Mouse (Mus musculus): ENCODE measurements around the gene 4930503B20Rik. TPM values are rescaled to one million over a fixed set of nuclear protein-coding genes. Genes with fewer than 3 reads are reported as not detected.

The 4930503B20Rik gene
- polyA plus RNA-seq, 1 experiment = 0.10 TPM

DNA sequence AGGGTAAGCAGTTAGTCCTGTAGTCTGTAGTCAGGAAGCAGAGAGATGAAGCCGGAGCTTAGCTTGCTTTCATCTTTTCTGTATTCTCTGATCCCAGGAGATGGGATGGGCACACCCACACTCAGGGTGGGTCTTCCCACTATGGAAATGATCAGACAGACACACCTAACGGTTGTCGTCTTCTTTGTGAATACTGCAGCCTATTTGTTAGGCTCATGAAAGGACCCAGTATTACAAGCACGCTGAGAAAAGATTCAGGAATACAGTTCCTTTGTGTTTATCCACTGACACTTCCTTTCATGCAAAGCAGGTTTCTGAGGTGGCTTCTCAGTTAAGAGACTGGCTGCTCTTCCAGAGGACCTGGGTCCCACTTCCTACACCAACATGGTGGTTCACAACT, 39.9 kb downstream of the 4930503B20Rik start:
- Histone ChIP-seq H3K4me1 (ENCODE audit: control insufficient read depth, insufficient read depth, low read length) (peaks cover 10% of the 10 kb centered on the region), H3K27ac (ENCODE audit: insufficient read depth, low read length) (no peak overlapping the region), H3K4me3 (ENCODE audit: insufficient read depth, low read length) (no peak overlapping the region)
- no peak for TF ChIP-seq POLR2A (IDR thresholded peaks at IDR 0.05; ENCODE audit: extremely low read depth, insufficient read depth, low read length)
- TF ChIP-seq CTCF (IDR thresholded peaks at IDR 0.05; ENCODE audit: extremely low read depth, insufficient read depth, low read length) = no peak

DNA sequence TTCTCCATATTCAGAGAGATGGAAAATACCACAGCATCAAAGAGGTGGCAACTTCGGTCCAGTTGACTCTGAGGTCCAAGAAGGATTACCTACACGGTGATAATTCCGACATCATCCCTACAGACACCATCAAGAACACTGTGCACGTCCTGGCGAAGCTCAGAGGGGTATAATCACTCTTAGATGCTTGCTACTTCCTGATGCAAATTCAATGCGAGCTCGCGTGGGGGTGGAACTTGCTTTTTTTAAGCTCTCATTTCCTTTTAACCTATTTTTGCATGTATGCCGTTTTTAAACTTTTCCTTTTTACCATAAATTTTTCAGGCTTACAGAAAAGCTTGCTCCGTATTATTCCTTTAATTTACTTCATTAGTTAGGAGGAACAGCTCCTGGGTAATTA, 40.8 kb downstream of the 4930503B20Rik start:
- TF ChIP-seq CTCF (IDR thresholded peaks at IDR 0.05; ENCODE audit: extremely low read depth, insufficient read depth, low read length) = no peak
- no peak for TF ChIP-seq POLR2A (IDR thresholded peaks at IDR 0.05; ENCODE audit: extremely low read depth, insufficient read depth, low read length)
- Histone ChIP-seq H3K4me3 (ENCODE audit: insufficient read depth, low read length) (no peak overlapping the region), H3K4me1 (ENCODE audit: control insufficient read depth, insufficient read depth, low read length) (peaks cover 10% of the 10 kb centered on the region), H3K27ac (ENCODE audit: insufficient read depth, low read length) (no peak overlapping the region)

DNA sequence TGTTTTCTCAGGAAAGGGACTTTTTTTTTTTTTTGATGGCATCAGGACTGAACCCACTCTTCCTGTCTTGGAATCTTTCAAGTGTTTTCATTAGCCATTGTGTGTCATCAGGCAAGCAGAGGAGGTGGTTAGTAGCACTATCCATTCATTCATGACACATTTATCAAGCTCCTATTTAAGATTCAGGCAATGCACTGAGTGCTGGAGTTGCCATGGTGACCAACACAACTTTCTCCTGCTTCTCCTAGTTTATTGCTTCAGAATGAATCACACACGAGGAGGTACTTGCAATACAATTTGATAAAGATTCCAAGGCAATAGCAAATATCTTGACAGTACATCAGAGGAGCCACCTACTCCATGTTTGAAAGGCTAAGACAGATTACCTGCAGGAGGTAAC, 43.7 kb downstream of the 4930503B20Rik start:
- Histone ChIP-seq H3K4me3 (ENCODE audit: insufficient read depth, low read length) (no peak overlapping the region), H3K4me1 (ENCODE audit: control insufficient read depth, insufficient read depth, low read length) (peaks cover 10% of the 10 kb centered on the region), H3K27ac (ENCODE audit: insufficient read depth, low read length) (no peak overlapping the region)
- TF ChIP-seq CTCF (IDR thresholded peaks at IDR 0.05; ENCODE audit: extremely low read depth, insufficient read depth, low read length) (no peak), POLR2A (IDR thresholded peaks at IDR 0.05; ENCODE audit: extremely low read depth, insufficient read depth, low read length) (no peak)

DNA sequence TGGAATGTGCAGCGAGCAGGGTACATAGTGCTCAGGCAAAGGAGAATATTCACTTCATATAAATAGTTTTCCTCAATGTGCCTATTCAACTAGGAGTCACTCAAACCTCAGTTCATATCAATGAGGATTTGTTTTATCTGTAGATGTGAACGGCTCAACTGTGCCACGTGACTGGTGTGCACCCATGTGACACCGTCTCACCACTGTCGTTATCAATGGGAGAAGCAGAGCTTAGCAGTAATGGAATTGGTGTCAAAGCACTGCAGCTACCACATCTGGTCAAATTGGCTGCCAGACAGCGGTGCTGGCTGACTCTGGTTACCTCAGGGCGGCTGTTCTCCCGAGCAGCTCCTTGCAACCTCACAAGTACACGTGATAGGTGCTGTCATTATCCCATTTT, 46.5 kb downstream of the 4930503B20Rik start:
- no peak overlapping the region for H3K27ac ChIP-seq (ENCODE audit: insufficient read depth, low read length)
- no peak overlapping the region for H3K4me3 ChIP-seq (ENCODE audit: insufficient read depth, low read length)
- peaks cover 7% of the 10 kb centered on the region for H3K4me1 ChIP-seq (ENCODE audit: control insufficient read depth, insufficient read depth, low read length)
- TF ChIP-seq POLR2A (IDR thresholded peaks at IDR 0.05; ENCODE audit: extremely low read depth, insufficient read depth, low read length) (no peak), CTCF (IDR thresholded peaks at IDR 0.05; ENCODE audit: extremely low read depth, insufficient read depth, low read length) (no peak)

DNA sequence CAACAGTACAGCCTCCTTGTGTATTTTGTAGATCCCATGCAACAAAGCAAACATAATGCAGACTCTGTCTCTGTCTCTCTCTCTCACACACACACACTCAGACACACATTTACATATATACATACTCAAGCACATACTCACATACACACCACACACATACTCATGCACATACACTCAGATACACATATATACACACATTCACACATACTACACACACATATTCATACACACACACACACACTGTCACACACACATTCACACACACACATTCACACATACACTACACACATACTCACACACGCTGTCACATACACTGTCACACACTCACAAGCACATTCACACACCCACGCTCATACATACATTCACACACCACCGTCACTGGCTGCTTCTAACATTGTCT, 48.6 kb downstream of the 4930503B20Rik start:
- Histone ChIP-seq H3K4me1 (ENCODE audit: control insufficient read depth, insufficient read depth, low read length) (peaks cover 8% of the 10 kb centered on the region), H3K27ac (ENCODE audit: insufficient read depth, low read length) (no peak overlapping the region), H3K4me3 (ENCODE audit: insufficient read depth, low read length) (no peak overlapping the region)
- no peak for TF ChIP-seq POLR2A (IDR thresholded peaks at IDR 0.05; ENCODE audit: extremely low read depth, insufficient read depth, low read length)
- TF ChIP-seq CTCF (IDR thresholded peaks at IDR 0.05; ENCODE audit: extremely low read depth, insufficient read depth, low read length) = no peak

DNA sequence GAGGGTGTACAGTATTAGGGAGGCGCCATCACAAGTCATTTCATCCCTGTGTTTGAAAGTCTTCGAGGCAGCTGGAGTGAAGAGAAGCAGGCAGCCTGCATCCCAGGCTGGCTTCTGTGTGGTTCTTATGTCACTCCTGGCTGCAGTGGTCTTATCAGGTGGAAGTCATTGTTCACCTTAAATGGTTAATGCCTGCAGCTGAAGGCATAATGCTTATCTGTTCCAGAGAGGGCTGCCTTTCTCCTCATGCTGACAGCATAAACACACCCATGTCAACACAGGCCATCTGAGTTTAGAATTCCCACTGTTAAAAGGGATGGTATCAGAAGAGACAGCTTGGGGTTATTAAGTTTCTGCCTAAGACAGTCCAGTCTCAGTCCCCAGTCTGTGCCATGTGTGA, 49.9 kb downstream of the 4930503B20Rik start:
- no peak overlapping the region for H3K4me3 ChIP-seq (ENCODE audit: insufficient read depth, low read length)
- no peak overlapping the region for H3K27ac ChIP-seq (ENCODE audit: insufficient read depth, low read length)
- H3K4me1 ChIP-seq (ENCODE audit: control insufficient read depth, insufficient read depth, low read length) = peaks cover 5% of the 10 kb centered on the region
- TF ChIP-seq CTCF (IDR thresholded peaks at IDR 0.05; ENCODE audit: extremely low read depth, insufficient read depth, low read length) = no peak
- TF ChIP-seq POLR2A (IDR thresholded peaks at IDR 0.05; ENCODE audit: extremely low read depth, insufficient read depth, low read length) = no peak

DNA sequence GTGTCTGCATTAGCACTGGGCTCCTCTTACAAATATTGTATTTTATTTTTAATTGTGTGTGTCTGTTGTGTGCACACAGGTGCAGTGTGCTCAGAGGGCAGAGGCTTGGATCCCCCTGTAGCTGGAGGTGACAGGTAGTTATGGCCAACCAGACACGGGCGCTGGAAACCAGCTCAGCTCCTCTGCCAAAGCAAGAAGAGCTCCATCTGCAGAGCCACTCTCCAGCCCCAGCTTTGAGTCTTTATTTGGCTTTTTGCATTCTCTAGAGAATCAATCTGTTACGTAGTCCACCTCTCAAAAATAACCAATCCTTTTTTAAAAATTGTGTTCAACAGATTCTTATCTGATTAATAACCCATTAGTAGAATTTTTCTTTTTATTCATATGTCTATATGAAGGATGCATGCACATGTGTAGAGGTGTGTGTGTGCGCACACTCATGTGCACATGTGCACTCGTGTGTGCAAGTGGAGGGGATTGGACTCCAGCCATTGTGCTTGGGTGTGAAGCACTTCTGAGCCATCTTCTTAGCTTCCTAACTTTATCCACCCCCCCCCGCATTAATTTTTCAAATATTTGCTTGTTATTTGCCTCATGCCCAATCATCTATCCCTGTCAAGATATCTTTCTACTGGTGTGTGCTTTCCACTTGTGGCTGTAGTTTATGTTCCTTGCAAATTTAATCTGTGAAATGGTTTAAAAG, 51.8 kb downstream of the 4930503B20Rik start:
- peaks cover 5% of the 10 kb centered on the region for H3K4me1 ChIP-seq (ENCODE audit: control insufficient read depth, insufficient read depth, low read length)
- no peak overlapping the region for H3K4me3 ChIP-seq (ENCODE audit: insufficient read depth, low read length)
- H3K27ac ChIP-seq (ENCODE audit: insufficient read depth, low read length) = peak overlapping the region; percentile 87
- TF ChIP-seq POLR2A (IDR thresholded peaks at IDR 0.05; ENCODE audit: extremely low read depth, insufficient read depth, low read length) (no peak), CTCF (IDR thresholded peaks at IDR 0.05; ENCODE audit: extremely low read depth, insufficient read depth, low read length) (no peak)

DNA sequence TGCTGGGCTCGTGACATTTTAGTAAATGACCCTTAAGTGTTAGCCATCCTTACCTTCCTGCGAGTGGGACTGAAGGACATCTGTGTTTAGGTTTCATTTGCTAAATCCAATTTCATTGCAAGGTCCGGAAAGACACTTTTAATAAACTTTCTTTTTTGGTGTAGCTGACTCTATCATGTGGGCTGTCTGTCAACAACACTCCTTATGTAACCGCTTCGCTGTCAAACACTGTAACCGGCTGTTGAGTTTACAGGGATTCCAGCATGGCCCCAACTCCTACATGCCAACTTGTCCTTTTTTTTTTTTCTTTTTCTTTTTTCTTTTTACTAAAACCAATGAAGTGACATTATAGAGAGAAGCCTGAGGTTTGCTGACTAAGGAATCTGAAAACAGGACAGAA, 52.7 kb downstream of the 4930503B20Rik start:
- H3K4me3 ChIP-seq (ENCODE audit: insufficient read depth, low read length) = no peak overlapping the region
- peaks cover 5% of the 10 kb centered on the region for H3K4me1 ChIP-seq (ENCODE audit: control insufficient read depth, insufficient read depth, low read length)
- no peak for TF ChIP-seq CTCF (IDR thresholded peaks at IDR 0.05; ENCODE audit: extremely low read depth, insufficient read depth, low read length)
- H3K27ac ChIP-seq (ENCODE audit: insufficient read depth, low read length) = peak overlapping the region; percentile 87; the same call in 1 of the 2 replicates

DNA sequence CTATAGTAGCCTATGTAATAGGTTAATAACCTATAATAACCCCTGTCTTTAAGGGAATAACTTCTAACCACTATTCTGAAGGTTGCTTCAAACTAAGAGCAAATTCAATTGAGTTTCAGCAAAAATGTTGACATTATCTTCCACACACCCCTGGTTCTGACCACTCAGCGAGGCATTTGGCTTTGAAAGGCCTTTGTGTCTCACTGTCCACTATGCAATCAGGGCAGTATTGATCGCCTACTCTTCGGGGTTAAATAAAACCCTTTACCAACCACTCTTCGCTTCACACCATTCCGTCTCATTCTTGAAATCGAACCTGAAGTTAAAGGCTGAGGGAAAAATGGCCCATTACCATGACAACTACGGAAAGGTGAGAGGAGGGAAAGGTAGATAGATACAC, 54.3 kb downstream of the 4930503B20Rik start:
- Histone ChIP-seq H3K4me1 (ENCODE audit: control insufficient read depth, insufficient read depth, low read length) (peaks cover 5% of the 10 kb centered on the region), H3K4me3 (ENCODE audit: insufficient read depth, low read length) (no peak overlapping the region), H3K27ac (ENCODE audit: insufficient read depth, low read length) (no peak overlapping the region)
- no peak for TF ChIP-seq CTCF (IDR thresholded peaks at IDR 0.05; ENCODE audit: extremely low read depth, insufficient read depth, low read length)
- no peak for TF ChIP-seq POLR2A (IDR thresholded peaks at IDR 0.05; ENCODE audit: extremely low read depth, insufficient read depth, low read length)

DNA sequence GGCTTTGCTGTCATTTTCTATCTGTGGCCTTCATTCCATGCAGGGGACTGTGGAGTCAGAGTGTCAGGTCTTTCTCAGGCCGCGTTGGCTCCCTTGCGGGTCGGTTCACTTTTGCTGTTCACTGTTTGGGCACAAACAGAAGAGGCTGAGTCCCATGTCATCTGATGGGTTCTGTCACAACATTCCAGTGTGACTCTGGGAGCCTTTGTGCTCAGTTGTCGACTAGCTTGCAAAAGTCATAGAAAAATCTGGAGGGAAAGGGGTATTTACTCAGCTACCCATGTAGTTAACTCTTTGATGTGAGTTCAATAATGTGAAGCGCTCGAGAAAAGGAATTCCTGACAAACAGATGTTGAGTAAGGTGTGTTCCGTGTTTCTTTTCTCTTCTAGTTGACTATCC, 54.7 kb downstream of the 4930503B20Rik start:
- H3K4me1 ChIP-seq (ENCODE audit: control insufficient read depth, insufficient read depth, low read length) = peaks cover 5% of the 10 kb centered on the region
- H3K4me3 ChIP-seq (ENCODE audit: insufficient read depth, low read length) = no peak overlapping the region
- TF ChIP-seq POLR2A (IDR thresholded peaks at IDR 0.05; ENCODE audit: extremely low read depth, insufficient read depth, low read length) = no peak
- TF ChIP-seq CTCF (IDR thresholded peaks at IDR 0.05; ENCODE audit: extremely low read depth, insufficient read depth, low read length) = no peak
- no peak overlapping the region for H3K27ac ChIP-seq (ENCODE audit: insufficient read depth, low read length)
